Mouse (Mus musculus): Measurements from ENCODE around the gene Cbarp.
A peak's percentile ranks its signal among the peaks of the same experiment; 100 is the strongest.
"Not testable (repeated sequence)": the region's sequence is repeated elsewhere in the genome, so short reads cannot be mapped to it uniquely, and the experiment has no call there.

The Cbarp gene

DNA sequence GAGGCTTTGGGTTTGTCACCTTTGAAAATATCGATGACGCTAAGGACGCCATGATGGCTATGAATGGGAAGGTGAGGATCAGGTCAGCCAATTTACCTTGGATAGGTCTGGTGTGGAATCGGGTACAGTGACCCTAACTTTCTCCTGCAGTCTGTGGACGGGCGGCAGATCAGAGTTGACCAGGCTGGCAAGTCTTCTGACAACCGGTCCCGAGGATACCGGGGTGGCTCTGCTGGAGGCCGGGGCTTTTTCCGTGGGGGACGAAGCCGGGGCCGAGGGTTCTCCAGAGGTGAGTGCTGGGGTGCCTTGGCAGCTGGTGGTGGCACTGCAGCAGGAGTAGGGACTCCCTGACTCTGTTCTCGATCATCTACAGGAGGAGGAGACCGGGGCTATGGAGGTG is 29.4 kb upstream of the Cbarp start:
- no peak for DNase-seq (ENCODE audit: low read depth, low spot score)

DNA sequence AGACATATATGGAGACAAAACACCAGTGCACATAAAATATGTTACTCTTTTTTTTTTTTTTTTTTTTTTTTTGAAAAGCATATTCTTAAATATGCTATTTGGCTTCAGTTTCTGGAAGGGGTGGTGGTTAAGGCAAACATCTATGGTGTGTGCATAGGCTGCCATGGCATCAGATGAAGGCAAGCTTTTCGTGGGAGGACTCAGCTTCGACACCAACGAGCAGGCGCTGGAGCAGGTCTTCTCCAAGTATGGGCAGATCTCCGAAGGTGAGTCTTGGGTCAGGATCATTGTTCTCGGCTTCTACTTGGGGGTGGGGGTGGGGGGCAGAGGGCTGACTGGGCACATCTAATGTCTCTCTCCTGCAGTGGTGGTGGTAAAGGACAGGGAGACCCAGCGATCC is 29.0 kb upstream of the Cbarp start:
- no peak for DNase-seq (ENCODE audit: low read depth, low spot score)

DNA sequence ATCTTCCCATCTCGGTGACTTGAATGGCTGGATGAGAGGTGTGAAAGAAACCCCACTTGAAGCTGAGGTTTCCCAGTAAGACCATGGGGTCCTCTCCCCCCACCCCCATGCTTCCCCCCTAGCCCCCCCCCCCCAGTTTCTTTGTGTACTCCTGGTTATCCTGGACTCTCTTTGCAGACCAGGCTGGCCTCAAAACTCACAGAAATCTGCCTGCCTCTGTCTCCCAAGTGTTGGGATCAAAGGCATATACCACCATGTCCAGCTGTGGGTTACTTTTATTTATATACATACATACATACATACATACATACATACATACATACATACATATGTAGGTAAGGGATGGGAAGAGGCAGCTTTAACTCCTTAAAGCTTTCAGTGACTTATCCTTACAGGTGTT is 28.4 kb upstream of the Cbarp start:
- no peak for DNase-seq (ENCODE audit: low read depth, low spot score)

DNA sequence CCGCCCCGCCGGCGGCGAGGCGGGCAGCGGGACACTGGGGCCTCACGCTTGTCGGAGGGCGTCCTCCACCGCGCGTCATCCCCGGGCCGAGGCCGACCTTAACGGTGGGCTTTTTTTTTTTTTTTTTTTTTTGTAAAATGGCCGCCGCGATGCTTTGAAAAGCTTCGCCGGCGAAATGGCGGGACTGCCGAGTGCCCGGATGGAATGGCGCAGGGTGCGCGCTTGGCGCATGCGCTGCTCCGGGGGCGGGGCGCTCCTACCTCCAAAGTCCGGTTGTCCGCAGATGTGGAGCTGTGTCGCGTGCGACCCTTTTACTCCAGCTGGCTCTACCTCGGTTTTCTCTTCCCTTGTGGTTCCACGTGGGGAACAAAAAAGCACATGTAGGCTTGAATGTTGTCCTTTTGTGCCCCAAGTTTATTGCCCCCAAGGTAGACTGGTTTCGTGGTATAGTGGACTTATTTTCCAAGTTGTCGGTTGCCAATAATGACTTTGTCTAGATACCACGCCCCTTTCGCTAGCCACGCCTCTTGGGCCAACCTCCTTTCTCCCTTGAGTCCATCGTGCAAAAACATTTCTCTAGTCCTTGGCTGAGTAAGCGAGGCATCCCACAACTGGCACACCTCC is 27.5 kb upstream of the Cbarp start:
- peak; percentile 96 for DNase-seq (ENCODE audit: low read depth, low spot score)

DNA sequence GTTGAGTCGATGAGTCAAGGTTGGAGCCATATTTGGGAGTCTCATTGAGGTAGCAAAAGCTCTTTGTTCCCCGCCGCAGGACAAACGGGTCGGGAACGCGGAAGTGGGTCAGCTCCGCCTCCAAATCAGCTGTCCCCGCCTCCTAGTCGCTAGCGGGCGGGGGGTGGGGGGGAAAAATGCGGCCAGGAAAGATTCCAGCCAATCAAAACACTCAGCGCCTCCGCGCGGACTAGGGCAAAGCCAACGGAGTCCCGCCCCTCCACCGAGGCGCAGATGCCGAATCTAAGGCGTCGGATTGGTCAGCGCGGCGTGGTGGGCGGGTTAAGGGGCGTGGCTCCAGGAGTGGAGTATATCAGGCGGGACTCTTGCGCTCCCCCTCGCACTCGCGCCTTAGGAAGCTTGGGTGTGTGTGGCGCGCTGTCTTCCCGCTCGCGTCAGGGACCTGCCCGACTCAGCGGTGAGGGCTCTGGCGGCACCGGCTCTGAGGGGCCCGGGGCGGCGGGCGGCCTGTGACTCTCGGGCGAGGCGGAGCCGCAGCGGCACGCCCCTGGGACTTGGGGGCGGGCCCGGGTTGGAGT is 26.9 kb upstream of the Cbarp start:
- peak; percentile 99 for DNase-seq (ENCODE audit: low read depth, low spot score)

DNA sequence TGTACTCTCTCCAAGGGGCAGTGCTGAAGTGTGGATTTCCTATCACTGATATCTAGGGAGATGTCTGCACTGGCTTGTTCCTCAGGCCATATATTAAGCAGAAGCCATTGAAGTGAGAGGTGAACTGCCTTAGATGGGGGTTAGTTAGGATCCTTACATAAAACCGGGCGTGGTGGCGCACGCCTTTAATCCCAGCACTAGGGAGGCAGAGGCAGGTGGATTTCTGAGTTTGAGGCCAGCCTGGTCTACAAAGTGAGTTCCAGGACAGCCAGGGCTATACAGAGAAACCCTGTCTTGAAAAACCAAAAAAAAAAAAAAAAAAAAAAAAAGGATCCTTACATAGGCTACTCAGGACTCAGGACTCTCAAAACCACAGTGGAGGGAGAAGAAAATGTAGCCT is 25.5 kb upstream of the Cbarp start:
- not testable (repeated sequence) for DNase-seq (ENCODE audit: low read depth, low spot score)

DNA sequence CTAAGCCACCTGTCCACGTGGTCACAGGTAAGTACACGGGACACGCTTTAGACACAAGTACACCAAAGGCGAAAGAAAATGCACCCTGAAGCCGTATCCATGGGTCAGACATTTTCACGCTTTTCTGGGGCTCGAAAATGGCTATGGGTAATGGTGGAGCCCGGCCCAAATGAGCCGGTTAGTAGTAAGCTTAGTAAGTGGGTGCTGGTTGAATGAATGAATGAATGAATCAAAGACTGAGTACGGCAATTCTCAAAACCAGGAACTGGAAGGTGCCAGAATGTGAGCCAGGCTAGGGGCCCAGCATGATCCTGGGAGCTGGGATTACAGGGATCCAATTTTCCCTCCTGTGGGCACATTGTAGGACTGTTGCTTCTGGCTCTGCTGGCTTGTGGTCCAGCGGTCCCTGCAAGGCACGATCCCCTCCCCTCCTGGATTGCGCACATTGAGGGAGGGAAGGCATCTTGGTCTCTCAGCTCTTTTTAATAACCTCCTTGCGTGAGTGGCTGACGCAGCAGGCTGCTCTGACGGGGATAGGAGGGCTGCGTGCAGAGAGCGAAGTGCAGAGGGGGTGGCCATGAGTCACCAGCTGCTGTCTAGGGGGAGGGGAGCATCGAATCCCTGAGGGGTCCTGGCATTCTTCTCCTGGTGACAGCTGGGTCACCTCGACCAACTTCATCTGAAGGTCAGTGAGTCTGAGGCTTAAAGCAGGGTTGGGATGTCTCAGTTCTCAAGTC is 24.9 kb upstream of the Cbarp start, which contains the start of gene Cirbp:
Gene Cirbp, plus strand, starts transcription at position 594 of the 737 bp plus-strand sequence.
- peak; percentile 69 for DNase-seq (ENCODE audit: low read depth, low spot score)

DNA sequence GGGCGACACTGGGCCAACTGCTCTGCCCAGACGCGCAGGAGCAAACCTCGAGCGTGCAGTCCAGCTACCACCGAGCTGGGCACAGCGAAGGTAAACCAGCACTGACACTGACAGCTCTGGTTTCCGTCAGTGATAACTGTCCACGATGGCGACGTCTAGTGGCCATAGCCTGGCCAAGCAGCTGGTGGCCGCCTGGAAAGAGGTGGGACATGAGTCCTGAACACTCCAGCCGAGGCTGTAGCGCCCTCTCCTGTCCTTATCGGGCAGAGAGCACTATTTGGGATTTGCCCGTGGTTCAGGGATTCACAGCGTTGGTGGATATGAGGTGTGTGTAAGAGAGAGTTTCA is 24.3 kb upstream of the Cbarp start:
- DNase-seq (ENCODE audit: low read depth, low spot score) = peak; percentile 96

DNA sequence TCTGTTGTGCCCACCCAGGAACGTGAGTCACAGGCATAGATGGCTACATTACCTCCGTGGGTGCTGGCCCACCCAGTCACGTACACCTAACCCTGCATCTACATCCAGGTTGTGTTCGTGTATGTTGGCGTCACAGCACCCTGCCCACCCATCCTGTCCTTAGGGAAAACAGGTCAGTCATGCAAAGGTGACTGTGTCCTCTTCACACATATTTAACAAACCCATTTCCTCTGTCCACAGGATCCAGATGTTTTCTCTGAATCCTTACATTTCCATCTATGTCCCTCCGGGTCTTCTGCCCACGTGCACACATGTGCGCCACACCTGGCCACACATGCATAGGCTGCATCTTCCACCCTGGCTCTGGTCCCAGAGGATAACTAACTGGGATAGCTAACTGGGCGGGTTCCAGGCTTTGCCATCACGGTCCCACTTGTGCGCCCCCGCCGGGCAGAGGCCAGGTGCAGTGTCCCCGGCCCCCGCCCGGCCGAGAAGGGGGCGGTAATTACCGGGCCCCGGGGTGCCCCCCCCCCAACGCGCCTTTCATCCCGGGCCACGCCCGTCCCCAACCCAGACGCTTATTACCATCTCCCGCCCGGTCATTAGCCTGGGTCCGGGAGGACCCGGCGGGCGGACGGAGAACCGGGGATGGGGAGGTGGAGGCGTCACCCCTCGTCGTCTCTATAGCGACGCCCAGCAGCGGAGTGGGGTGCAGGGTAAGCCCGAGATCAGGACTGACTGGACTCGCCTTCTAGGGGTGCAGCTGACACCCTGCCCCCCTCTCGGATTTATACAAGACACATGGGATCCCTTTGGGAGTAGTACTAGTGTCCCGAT is 23.7 kb upstream of the Cbarp start:
- DNase-seq (ENCODE audit: low read depth, low spot score) = no peak

DNA sequence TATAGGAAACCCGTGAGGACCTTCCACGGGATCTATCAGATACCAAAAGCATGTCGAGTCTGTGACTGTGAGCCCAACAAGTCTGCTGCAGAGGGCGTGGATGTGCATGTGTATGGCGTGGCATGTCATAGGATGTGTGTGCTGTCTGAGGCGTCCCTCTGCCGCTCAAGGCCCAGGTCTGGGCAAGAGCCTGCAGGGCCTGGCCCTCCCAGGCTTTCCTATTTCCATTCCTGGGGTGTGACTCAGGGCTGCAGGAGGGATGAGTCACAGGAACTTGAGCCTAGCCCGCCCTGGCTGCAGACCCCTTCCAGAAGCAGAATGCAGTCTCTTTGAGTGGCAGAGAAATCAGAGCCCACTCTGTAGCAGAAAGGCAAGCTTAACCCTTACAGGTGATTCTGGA is 23.1 kb upstream of the Cbarp start:
- DNase-seq (ENCODE audit: low read depth, low spot score) = no peak

DNA sequence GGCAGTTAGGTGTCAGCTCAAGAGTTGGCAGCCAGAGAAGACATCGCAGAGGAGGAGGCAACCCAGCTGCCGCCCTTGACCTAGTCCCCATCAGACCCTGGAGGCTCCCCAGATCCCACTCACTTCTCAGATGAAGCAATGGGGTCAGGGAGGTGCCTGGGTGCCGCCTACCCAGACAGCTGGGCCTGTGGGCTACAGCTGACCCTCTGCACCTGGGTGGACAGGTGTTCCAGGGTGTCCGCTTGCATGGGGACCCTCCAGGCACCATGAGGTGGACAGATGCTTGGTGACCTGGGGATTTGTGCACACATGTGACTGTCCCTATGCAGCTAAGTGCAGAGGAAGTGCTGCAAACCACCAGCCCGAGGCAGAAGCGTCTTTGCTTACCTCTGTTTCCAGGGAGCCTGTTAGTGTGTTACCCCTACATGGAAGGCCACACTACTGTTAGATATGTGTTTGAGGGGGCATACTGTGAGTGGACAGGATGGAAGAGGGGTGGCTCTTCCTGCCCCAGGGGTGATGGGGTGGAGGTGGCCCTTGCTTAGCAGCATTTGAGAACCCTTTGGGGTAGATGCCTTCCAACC is 22.2 kb upstream of the Cbarp start:
- no peak for DNase-seq (ENCODE audit: low read depth, low spot score)

DNA sequence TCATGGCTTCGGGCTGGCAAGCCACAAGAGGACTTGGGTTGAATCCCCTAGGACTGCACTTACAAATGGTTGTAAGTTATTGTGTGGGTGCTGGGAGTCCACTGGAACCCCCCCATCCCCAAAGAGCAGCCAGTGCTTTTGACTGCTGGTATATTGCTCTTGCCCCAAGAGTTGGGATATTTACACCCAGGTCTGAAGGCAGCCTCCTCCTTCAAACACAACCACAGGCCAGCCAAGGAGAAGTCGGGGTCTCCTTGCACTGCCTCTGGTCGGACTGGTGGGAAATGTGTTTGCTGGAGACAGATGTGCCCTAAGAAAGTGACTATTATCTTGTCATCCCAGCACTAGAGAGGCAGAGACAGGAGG is 21.6 kb upstream of the Cbarp start:
- DNase-seq (ENCODE audit: low read depth, low spot score) = no peak

DNA sequence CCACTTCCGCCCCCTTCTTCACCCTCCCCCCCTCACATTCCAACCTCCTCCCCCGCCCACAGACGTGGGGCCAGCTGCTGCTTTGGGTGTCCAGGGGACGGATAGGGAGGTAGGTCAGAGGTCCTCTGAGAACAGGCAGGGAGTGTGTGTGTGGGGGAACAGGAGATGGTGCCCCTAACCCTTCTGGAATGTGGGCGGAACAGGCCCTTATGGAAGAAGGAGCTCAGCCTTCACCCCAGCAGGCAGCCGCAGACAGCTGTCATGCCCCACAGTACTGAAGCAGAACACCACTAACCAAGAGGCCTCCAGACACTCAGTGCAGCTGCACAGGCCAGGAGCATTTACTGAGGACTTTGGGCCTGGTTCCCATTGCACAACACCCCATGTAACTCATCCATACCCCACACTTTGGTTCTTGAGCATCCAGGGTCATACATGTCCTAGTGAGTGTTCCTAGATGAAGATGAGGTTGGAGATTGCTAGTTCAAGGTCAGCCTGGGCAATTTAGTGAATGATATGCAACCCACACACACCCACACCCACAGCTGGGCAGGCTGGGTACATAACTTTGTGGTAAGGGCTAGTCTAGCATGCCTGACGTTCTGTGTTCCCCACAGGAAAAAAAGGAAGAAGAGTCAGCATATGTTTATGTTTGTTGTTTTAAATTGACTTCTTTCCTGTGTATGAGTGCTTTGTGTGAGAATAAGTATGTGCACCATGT is 21.0 kb upstream of the Cbarp start:
- peak; percentile 83 for DNase-seq (ENCODE audit: low read depth, low spot score)

DNA sequence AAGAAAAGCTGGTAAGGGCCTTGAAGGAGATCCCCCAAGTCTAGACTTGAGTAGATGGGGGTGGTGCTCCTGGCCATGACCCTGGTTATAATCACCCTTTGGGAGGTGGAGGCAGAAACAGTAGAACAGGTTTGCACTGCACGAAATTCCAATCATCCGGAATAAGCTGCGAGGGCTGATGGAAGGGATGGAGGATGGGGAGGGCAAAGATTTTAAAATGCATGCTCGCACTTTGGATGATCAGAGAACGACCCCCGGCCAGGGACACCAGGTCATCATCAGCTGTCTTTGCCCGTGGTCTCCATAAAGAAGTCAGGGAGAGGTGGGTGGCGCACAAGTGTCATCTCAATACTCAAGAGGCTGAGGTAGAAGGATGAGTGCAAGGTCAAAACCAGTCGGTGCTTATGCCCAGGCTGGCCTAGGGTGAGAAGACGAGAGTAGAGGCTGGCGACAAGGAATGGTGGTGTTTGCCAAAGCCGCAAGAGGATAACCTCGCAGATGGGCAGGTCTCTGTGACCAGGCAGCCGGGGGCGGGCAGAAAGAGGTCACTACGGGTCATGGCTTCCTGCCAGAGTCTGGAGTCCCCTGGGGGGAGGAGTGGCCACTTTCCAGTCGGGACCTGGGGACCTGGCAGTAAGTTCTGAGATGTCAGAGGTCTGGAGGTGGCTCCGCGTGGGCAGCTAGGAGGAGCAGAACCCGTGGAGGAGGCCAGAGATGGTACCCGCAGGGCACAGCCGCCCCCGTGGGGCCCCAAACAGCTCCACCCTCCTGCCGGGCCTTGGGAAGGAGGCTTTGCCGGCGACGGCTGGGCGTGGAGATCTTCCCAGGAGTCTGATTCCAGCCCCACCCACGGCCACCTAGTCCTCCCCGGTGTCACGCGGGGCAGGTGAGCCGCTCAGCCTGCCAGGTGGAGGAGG is 20.1 kb upstream of the Cbarp start:
- peak; percentile 79 for DNase-seq (ENCODE audit: low read depth, low spot score)

DNA sequence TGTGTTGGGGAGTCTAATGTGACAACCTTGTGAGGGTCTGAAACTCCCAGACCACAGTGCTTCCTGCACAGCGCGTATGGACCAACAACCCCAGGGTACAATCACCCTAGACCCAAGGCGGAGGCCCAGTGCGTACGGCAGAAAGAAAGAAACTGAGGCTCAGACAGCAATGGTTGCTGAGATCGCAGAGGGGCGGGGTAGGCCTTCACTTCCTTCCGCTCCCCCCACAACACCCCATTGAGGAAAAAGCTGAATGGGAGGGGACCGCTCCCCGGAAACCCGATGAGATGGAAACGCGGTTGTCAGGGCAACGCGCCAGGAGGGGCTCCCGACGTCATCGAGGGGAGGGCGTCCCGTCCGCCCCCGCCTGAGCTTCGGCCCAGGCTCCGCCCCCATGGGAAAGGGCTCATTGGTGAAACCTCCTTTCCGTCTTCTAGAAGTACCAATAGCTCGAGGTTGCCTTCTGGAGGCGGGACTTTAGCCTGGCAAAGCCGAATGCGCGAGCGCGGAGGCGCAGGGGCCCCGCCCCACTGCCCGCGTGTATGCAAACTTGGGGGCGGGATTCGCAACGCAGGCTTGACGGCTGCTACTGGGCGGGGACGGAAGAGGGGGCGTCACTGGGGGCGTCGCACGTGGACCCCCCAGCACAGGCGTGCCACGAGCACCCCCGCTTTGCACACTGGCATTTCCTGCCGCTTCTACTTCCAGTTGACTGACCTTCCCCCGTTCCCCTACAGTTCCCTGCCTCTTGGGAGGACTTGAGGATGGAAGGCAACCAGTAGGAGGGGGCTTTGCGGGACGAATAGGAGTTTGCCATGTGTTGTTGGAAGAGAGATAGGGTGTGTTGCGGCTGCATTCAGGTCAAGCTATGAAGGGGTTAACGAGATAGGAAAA is 19.2 kb upstream of the Cbarp start:
- peak; percentile 99 for DNase-seq (ENCODE audit: low read depth, low spot score)

DNA sequence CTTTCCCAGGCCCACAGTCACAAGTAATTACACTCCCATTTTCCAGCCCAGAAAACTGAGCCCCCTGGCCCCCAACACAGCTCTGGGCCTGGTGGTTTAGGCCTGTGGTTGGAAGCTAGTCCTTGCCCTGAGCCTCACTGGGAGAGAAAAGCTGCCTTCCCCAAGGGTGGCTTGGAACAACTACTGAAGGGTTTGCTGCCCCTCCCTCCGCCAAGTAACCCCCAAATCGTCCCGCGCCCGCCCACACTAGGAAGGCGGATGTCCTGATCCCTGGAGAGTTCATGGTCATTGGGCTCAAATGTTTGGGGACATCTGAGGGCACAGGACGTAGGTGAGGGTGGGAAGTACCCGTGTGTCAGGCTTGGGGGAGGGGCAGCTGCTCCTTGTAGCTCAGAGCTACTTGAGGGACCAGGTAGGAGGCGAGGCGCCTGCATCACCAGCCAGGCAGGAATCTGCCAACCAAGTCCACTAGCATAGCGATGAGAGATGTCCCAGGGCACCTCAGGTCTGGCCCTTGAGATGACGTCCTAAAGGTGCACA is 18.5 kb upstream of the Cbarp start:
- peak; percentile 71 for DNase-seq (ENCODE audit: low read depth, low spot score)

DNA sequence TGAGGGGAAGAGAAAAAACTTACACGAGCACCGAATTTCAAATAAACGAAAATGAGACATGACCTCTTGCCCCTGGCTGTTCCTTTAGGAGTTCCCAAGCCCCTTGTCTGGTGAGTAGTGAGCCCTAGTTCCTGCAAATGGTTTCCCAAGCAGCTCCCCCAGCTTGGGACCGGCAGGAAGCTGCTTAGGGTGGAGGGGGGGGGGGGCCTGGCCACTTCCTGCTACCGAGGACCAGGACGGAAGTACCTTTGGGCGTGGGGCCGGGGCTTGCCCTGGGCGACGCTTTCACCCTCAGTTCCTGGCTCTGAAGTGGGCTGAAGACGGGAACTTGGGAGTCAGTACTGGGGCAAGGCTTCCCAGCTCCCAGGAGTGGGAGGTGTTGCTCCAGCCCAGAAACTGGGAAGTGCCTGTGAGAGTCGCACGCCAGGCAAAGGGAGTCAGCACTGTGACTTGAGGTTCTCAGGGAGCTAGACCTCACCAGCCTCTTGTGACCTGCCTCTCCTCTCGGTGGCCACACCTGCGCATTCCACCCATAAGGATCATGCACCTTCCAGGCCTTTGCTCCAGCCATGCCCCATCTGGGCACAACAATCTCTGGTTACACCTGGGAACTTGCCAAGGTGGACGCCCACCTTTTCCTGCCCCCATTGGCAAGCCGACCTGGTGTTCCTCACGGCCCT is 17.8 kb upstream of the Cbarp start:
- DNase-seq (ENCODE audit: low read depth, low spot score) = peak; percentile 40
